ENCODE assay signal across 13 mouse cellular contexts in genomic region chr10:19104671-19105203, GRCm38 (mm10).
DNase-seq lines count a peak whose midpoint lies in the region; ATAC-seq and TF ChIP-seq lines count a peak whose summit lies in the region.
"Had no signal": no experiment of that assay in that cellular context is flagged by ENCODE, and none has a peak within 500 bp of the region (broad histone marks: within the 10 kb centered on the region; RNA-seq: fewer than 3 reads in every experiment).

No protein-coding gene starts in this region.

- 50% methylated on average over 5 of the region's 5 CpGs for whole genome bisulfite sequencing in embryonic facial prominence, embryonic 10.5 days
- 21% methylated on average over 5 of the region's 5 CpGs for WGBS in limb, embryonic 12.5 days
- 73% methylated on average over 5 of the region's 5 CpGs for WGBS in stomach, postnatal 0 days

- peak; percentile 53 for DNase-seq in embryo, embryonic 11 days
- DNase-seq in embryo, embryonic 9.5 days (ENCODE audit: extremely low spot score): no peak
- peak; percentile 43 for DNase-seq in embryonic facial prominence, embryonic 10.5 days (ENCODE audit: low spot score)
- no peak for DNase-seq in stomach, postnatal 0 days (ENCODE audit: low spot score)
- DNase-seq in liver: no peak
- no peak for DNase-seq in ovary, adult 18-20 months (ENCODE audit: low spot score)
- DNase-seq in ovary, postnatal 36 days (ENCODE audit: low spot score): no peak
- DNase-seq: gastrocnemius, postnatal 25 days; heart, postnatal 14 days; kidney, postnatal 25 days had no signal

- peak overlapping the region; percentile 75 for H3K27ac ChIP-seq in embryonic facial prominence, embryonic 10.5 days (replicated peaks)
- H3K27ac ChIP-seq in limb, embryonic 12.5 days: peak overlapping the region; percentile 91
- no peak overlapping the region for H3K27ac ChIP-seq in stomach, postnatal 0 days (replicated peaks)
- H3K27ac ChIP-seq: liver, embryonic 12.5 days; midbrain, embryonic 10.5 days had no signal

- TF ChIP-seq CTCF in stomach, postnatal 0 days (IDR thresholded peaks at IDR 0.05; ENCODE audit: low read depth): no peak

- H3K27me3 ChIP-seq in embryonic facial prominence, embryonic 10.5 days (replicated peaks; ENCODE audit: low read depth, poor library complexity, severe bottlenecking): no peaks in the 10 kb centered on the region
- H3K27me3 ChIP-seq in limb, embryonic 12.5 days: no peaks in the 10 kb centered on the region
- H3K27me3 ChIP-seq in stomach, postnatal 0 days (ENCODE audit: control insufficient read depth, insufficient read depth, low read length): no peaks in the 10 kb centered on the region
- H3K27me3 ChIP-seq: liver, embryonic 12.5 days had no signal

- H3K4me3 ChIP-seq in embryonic facial prominence, embryonic 10.5 days: no peak overlapping the region
- H3K4me3 ChIP-seq in limb, embryonic 12.5 days (replicated peaks): no peak overlapping the region
- no peak overlapping the region for H3K4me3 ChIP-seq in stomach, postnatal 0 days (ENCODE audit: low read depth, low read length)
- H3K4me3 ChIP-seq: liver, embryonic 12.5 days; midbrain, embryonic 10.5 days had no signal

- H3K4me1 ChIP-seq in embryonic facial prominence, embryonic 10.5 days: peaks cover 14% of the 10 kb centered on the region
- peaks cover 17% of the 10 kb centered on the region for H3K4me1 ChIP-seq in limb, embryonic 12.5 days (replicated peaks)
- H3K4me1 ChIP-seq in stomach, postnatal 0 days (replicated peaks; ENCODE audit: control insufficient read depth, insufficient read depth): no peaks in the 10 kb centered on the region
- H3K4me1 ChIP-seq: liver, embryonic 12.5 days; midbrain, embryonic 10.5 days had no signal

- H3K36me3 ChIP-seq in embryonic facial prominence, embryonic 10.5 days (replicated peaks): no peaks in the 10 kb centered on the region
- no peaks in the 10 kb centered on the region for H3K36me3 ChIP-seq in limb, embryonic 12.5 days
- no peaks in the 10 kb centered on the region for H3K36me3 ChIP-seq in stomach, postnatal 0 days (ENCODE audit: control insufficient read depth, insufficient read depth, low read length)
- H3K36me3 ChIP-seq: liver, embryonic 12.5 days; midbrain, embryonic 10.5 days had no signal

- H3K9me3 ChIP-seq in embryonic facial prominence, embryonic 10.5 days: no peaks in the 10 kb centered on the region
- no peaks in the 10 kb centered on the region for H3K9me3 ChIP-seq in limb, embryonic 12.5 days
- H3K9me3 ChIP-seq in stomach, postnatal 0 days (ENCODE audit: control insufficient read depth, low read length): no peaks in the 10 kb centered on the region
- H3K9me3 ChIP-seq: liver, embryonic 12.5 days; midbrain, embryonic 10.5 days had no signal

- peak; percentile 84; the same call in 1 of the 2 replicates for ATAC-seq in limb, embryonic 12.5 days (ENCODE audit: insufficient number of reproducible peaks, insufficient read depth, low FRiP score, low TSS enrichment, low read depth)
- ATAC-seq in stomach, postnatal 0 days (ENCODE audit: low FRiP score, low TSS enrichment): peak; percentile 77
- ATAC-seq: liver, embryonic 12.5 days had no signal

- no peak for TF ChIP-seq EP300 in stomach, postnatal 0 days (optimal IDR thresholded peaks at IDR 0.05)

- peak overlapping the region; percentile 35 for H3K4me2 ChIP-seq in limb, embryonic 12.5 days
- no peak overlapping the region for H3K4me2 ChIP-seq in stomach, postnatal 0 days (replicated peaks; ENCODE audit: low read depth)
- H3K4me2 ChIP-seq: liver, embryonic 12.5 days had no signal

- no peak overlapping the region for H3K9ac ChIP-seq in limb, embryonic 12.5 days (replicated peaks)
- H3K9ac ChIP-seq in stomach, postnatal 0 days (ENCODE audit: low read length): no peak overlapping the region
- H3K9ac ChIP-seq: liver, embryonic 12.5 days had no signal

Comparison
In these comparisons a context has a peak if more than half of its experiments do, and no peak if none do; other contexts are left out.
1. DNase-seq: peak in embryo, embryonic 11 days (single experiment) and embryonic facial prominence, embryonic 10.5 days (single experiment); none in embryo, embryonic 9.5 days (single experiment), stomach, postnatal 0 days (single experiment), liver (single experiment), ovary, adult 18-20 months (single experiment) and ovary, postnatal 36 days (single experiment).